Mouse (Mus musculus) hindbrain, embryonic 10.5 days (tissue): ENCODE results near the gene Gm43064. TPM values are rescaled to one million over a fixed set of nuclear protein-coding genes. Genes with fewer than 3 reads are reported as not detected.
"Not testable (repeated sequence)": the region's sequence is repeated elsewhere in the genome, so short reads cannot be mapped to it uniquely, and the experiment has no call there.

Source experiments
- DNase-seq: peaks from one replicate; pipeline ENCODE4 v3.0.0-alpha.2; 2017; ENCODE audit warnings: low spot score
- H3K27ac ChIP-seq: fragments of 300-500 bp; sonication (generic); 2 replicates; pipeline ENCODE4 v1.5.1; 2016; ENCODE audit warnings: mild to moderate bottlenecking, moderate library complexity
- H3K27me3 ChIP-seq: fragments of 300-500 bp; sonication (generic); 2 replicates; pipeline ENCODE4 v1.6.1; 2016; ENCODE audit warnings: mild to moderate bottlenecking; ENCODE audit not compliant: poor library complexity, insufficient read depth, severe bottlenecking
- H3K36me3 ChIP-seq: fragments of 300-500 bp; sonication (generic); 2 replicates; pipeline ENCODE4 v1.6.1; 2016; ENCODE audit warnings: mild to moderate bottlenecking, moderate library complexity
- H3K4me1 ChIP-seq: fragments of 300-500 bp; sonication (generic); replicated peaks from 2 replicates; pipeline ENCODE4 v1.6.1; 2016; ENCODE audit warnings: mild to moderate bottlenecking
- H3K4me3 ChIP-seq: fragments of 300-500 bp; sonication (generic); 2 replicates; pipeline ENCODE4 v1.5.1; 2016; ENCODE audit warnings: mild to moderate bottlenecking, moderate library complexity
- H3K9me3 ChIP-seq: fragments of 300-500 bp; sonication (generic); 2 replicates; pipeline ENCODE4 v1.6.1; 2016; ENCODE audit warnings: mild to moderate bottlenecking, moderate library complexity
- WGBS: fragments of 180-500 bp; shearing (Covaris S2); methylation state at CpG from one replicate; pipeline ENCODE4 v1.1.7; 2016; 5-methylcytosine and 5-hydroxymethylcytosine counted together
- polyA plus RNA-seq: library from polyadenylated mRNA; unstranded; fragments of >200 nt; fragmentation: Nextera tagmentation; extraction: Ambion mirVana; gene quantifications from 2 replicates; pipeline ENCODE4 v1.2.1, GENCODE M21; 2016

The Gm43064 gene
- polyA plus RNA-seq, 1 experiment from 2014 or later = 0.10 TPM

DNA sequence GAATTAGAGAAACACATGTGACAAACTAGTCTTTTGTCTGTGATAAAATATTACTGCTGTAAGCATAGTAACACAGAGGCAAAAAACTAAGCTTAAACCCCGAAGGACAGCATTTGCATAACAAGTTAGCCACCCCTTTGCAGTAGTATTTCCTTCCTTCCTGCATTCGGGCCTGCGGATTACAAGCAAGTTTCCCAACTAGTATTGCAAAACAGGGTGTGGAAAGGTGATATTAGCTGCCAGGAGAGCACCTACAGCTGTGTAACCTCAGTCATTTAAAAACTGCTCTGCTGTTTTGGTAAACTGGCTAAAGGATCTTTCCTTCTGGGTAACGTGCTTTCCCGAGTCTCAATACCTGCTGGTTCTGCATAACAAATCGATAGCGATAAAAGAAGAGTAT, 22.1 kb upstream of the Gm43064 start:
- no peak overlapping the region for H3K27ac ChIP-seq
- 67% methylated on average over 7 of the region's 7 CpGs for WGBS
- no peaks in the 10 kb centered on the region for H3K27me3 ChIP-seq
- peaks cover 23% of the 10 kb centered on the region for H3K4me1 ChIP-seq
- no peak for DNase-seq
- no peaks in the 10 kb centered on the region for H3K36me3 ChIP-seq
- no peaks in the 10 kb centered on the region for H3K9me3 ChIP-seq
- H3K4me3 ChIP-seq = no peak overlapping the region

GRCm38 (mm10) chr3:103789096-103789495, 20.3 kb upstream of the Gm43064 start:
- Histone ChIP-seq H3K9me3 (no peaks in the 10 kb centered on the region), H3K27me3 (no peaks in the 10 kb centered on the region), H3K4me3 (peak overlapping the region; percentile 94; the same call in 1 of the 2 replicates), H3K27ac (no peak overlapping the region), H3K4me1 (peaks cover 23% of the 10 kb centered on the region), H3K36me3 (no peaks in the 10 kb centered on the region)
- 87% methylated on average over 7 of the region's 7 CpGs for WGBS
- no peak for DNase-seq

DNA sequence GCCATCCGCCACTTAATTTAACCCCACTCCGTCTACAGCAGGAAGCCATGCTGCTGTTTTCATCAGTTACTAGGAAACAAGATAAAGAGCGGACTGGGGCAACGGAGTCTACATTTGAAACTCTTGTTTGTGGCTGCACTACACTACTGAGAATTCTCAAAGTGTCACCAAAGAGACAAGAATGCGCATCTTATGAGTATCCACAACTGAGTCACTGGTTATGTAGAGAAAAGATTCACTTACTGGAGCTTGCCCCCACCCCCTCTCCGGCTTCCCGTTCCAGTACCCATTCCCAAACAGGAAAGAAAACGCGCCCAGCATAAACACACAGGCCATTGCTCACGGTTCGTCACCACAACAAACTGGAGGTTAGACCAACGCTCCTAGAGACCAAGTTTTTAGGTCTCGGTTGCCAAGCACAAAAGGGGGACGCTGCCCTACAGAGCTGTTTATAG, 19.5 kb upstream of the Gm43064 start:
- 3% methylated on average over 14 of the region's 14 CpGs for WGBS
- Histone ChIP-seq H3K36me3 (no peaks in the 10 kb centered on the region), H3K27ac (peak overlapping the region; percentile 98), H3K4me1 (peaks cover 23% of the 10 kb centered on the region), H3K9me3 (no peaks in the 10 kb centered on the region), H3K4me3 (peak overlapping the region; percentile 94), H3K27me3 (no peaks in the 10 kb centered on the region)
- peak; percentile 43 for DNase-seq

DNA sequence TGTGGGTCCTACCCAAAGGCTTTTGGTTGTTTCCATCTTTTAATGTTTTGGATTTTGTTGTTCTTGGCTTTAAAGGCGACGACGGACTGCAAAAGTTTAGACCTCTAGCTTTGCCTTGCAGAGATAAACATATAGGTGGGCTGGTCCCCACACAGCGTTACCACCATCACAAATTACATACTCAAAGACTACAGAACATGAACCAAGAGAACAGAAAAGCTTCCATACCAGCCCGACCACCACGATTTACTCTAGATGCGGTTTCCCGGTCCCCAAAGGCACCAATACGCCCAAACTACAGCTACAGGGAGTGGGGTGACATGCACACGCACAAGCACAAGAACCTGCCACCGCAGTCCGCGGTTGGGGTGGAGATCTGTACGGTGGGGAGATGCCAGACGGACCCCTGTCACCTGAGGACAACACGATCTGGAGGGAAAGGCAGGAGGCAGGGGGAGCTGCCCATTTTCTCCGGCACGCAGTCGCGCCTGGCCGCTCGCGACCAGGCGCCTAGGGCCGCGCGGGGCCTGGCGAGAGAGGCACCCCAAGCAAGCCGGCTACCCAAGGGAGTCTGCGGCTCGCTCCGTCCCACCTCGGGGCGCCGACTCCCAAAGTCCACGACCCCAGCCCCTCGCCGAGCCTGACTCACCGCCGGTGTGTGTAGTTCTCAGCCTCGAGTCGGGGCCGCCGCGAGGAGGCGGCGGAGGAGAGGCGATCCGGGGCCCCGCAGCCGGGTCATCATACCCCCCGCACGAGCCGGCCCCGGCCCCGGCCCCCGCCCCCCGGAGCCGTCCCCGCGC, 18.8 kb upstream of the Gm43064 start:
- H3K27me3 ChIP-seq = no peaks in the 10 kb centered on the region
- under 1% methylated on average over 61 of the region's 61 CpGs for WGBS
- DNase-seq = no peak
- no peaks in the 10 kb centered on the region for H3K9me3 ChIP-seq
- H3K36me3 ChIP-seq = no peaks in the 10 kb centered on the region
- peak overlapping the region; percentile 94 for H3K4me3 ChIP-seq
- peaks cover 23% of the 10 kb centered on the region for H3K4me1 ChIP-seq
- H3K27ac ChIP-seq = peak overlapping the region; percentile 98

DNA sequence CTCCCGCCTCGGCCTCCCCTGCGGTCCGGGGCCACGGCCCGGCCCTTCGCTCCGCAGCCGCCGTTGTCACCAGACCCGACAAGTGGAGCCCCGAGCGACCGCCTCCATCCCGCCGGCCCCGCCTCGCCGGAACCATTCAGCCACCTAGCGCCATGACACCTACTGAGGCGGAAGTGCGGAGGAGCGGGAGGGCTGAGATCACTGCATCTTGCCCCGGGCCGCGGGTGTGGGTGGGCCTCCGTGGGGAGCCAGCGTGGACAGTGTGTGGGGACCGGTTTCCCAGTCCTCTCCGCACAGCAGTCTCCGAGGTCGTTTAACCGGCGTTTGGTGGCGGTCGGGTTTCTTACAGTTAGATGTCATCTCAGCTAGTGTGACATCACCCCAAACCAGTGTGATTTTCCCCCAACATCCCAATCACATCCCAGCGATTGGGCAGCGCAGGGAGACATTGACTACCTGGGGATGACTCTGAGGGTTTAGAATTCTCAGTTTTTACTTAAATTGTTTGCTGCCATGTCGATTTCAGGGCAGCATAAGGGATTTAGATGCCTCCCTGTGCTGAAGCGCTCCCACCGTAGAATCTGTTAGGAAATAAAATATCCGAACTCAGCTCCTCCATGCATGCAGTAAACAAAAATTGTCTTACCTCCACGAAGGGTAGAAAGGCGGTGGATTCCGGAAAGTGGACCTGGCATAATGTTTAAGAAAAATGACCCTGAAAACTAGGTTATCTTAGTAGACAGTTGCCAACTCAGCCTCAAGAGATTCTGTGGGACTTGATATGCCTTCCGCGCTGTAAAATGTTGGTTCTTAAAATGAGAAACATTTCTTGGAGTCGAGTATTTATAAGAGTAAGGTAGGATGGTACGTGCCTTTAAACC, 17.9 kb upstream of the Gm43064 start, which contains the start of gene Hipk1:
TSS of gene Hipk1 (minus strand) at position 334 of the 881 bp plus-strand sequence.
- peak; percentile 93 for DNase-seq
- Histone ChIP-seq H3K4me3 (peak within 1 kb of the TSS; percentile 94), H3K9me3 (no peaks in the 10 kb centered on the region), H3K27me3 (no peaks in the 10 kb centered on the region), H3K36me3 (no peaks in the 10 kb centered on the region), H3K27ac (peak within 1 kb of the TSS; percentile 98), H3K4me1 (peaks cover 23% of the 10 kb centered on the region)
- 11% methylated on average over 49 of the region's 49 CpGs for WGBS

DNA sequence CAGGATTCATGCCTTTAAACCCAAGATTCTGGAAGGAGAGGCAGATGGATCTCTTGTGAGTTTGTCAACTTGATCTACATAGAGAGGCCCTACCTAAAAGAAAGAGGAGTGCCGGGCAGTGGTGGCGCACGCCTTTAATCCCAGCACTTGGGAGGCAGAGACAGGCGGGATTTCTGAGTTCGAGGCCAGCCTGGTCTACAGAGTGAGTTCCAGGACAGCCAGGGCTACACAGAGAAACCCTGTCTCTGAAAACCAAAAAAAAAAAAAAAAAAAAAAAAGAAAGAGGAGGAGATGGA, 17.3 kb upstream of the Gm43064 start:
- not testable (repeated sequence) for DNase-seq, H3K36me3 ChIP-seq, H3K9me3 ChIP-seq, H3K27me3 ChIP-seq
- Histone ChIP-seq H3K27ac (0 out of 2 replicates have a peak overlapping the region, but pooled peaks have one; percentile 98), H3K4me1 (peaks cover 23% of the 10 kb centered on the region), H3K4me3 (peak overlapping the region; percentile 94)
- 81% methylated on average over 5 of the region's 5 CpGs for WGBS

- 80% methylated on average over 1 of the region's 1 CpGs for WGBS
- Histone ChIP-seq H3K36me3 (no peaks in the 10 kb centered on the region), H3K27me3 (no peaks in the 10 kb centered on the region), H3K4me1 (peaks cover 23% of the 10 kb centered on the region), H3K9me3 (no peaks in the 10 kb centered on the region), H3K4me3 (no peak overlapping the region), H3K27ac (no peak overlapping the region)
- DNase-seq = no peak
These were observed 16.8 kb upstream of the Gm43064 start for GRCm38 (mm10) chr3:103792566-103792965.

- H3K27ac ChIP-seq = no peak overlapping the region
- WGBS = 63% methylated on average over 2 of the region's 2 CpGs
- no peak overlapping the region for H3K4me3 ChIP-seq
- peaks cover 6% of the 10 kb centered on the region for H3K4me1 ChIP-seq
- no peak for DNase-seq
- H3K9me3 ChIP-seq = no peaks in the 10 kb centered on the region
- no peaks in the 10 kb centered on the region for H3K27me3 ChIP-seq
- peaks cover 7% of the 10 kb centered on the region; the same call in 1 of the 2 replicates for H3K36me3 ChIP-seq
These were observed 13.0 kb upstream of the Gm43064 start for GRCm38 (mm10) chr3:103796389-103796788.

GRCm38 (mm10) chr3:103799507-103799906, 9.9 kb upstream of the Gm43064 start:
- no peak for DNase-seq
- Histone ChIP-seq H3K9me3 (no peaks in the 10 kb centered on the region), H3K4me1 (peaks cover 4% of the 10 kb centered on the region; the same call in 1 of the 2 replicates), H3K27ac (no peak overlapping the region), H3K36me3 (peaks cover 38% of the 10 kb centered on the region), H3K4me3 (no peak overlapping the region), H3K27me3 (no peaks in the 10 kb centered on the region)
- 82% methylated on average over 2 of the region's 2 CpGs for WGBS

DNA sequence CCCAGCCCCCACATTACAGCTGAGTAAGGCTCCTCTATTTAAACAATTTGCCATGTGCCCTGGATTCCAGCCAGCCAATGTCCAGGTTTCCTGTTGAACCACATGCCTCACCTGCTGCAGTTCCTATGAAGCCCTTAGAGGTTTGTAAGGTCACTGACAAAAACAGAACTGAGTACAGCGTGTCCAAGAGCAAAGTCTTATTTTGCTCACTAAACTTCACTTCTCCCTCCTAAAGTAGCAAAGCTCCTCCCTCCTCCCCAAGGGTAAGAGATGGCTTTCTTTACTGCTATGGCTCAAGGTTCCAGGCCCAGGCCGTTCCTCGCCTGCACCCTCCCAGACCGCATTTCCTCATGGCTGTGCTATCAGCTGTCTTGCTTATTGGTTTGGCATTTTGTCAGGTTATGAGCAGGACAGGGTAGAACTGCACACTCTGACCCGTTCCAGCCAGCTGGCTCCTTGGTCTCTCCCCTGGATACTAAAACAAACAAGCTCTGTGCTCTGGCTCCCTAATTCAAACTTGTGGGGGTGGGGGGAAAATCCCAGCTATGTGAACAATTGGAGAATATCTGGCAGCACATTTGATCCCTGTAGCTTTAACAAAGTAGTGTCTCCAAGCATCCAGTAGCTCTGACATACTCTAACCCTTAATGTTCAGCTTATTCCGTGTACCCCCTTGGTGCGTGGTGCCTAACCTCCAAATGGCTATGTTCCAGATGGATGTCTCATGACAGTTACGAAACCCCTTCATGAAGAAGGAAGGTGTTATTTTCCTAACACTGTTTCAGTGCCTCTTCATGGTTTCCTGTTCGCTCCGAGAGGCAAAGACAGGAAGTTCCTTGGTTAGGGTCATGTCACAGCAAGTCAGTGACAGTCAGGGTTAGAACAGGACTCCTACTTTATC, 7.5 kb upstream of the Gm43064 start:
- WGBS = 77% methylated on average over 10 of the region's 10 CpGs
- no peaks in the 10 kb centered on the region for H3K9me3 ChIP-seq
- peaks cover 4% of the 10 kb centered on the region; the same call in 1 of the 2 replicates for H3K4me1 ChIP-seq
- H3K27ac ChIP-seq = peak overlapping the region; percentile 35; the same call in 1 of the 2 replicates
- H3K36me3 ChIP-seq = peaks cover 58% of the 10 kb centered on the region
- H3K4me3 ChIP-seq = no peak overlapping the region
- H3K27me3 ChIP-seq = no peaks in the 10 kb centered on the region
- no peak for DNase-seq

- no peak for DNase-seq
- Histone ChIP-seq H3K4me3 (no peak overlapping the region), H3K36me3 (peaks cover 65% of the 10 kb centered on the region), H3K4me1 (peaks cover 7% of the 10 kb centered on the region), H3K9me3 (no peaks in the 10 kb centered on the region), H3K27ac (no peak overlapping the region), H3K27me3 (no peaks in the 10 kb centered on the region)
- WGBS = 93% methylated on average over 8 of the region's 8 CpGs
These were observed 6.5 kb upstream of the Gm43064 start for GRCm38 (mm10) chr3:103802861-103803260.

- peaks cover 65% of the 10 kb centered on the region for H3K36me3 ChIP-seq
These were observed 3.7 kb upstream of the Gm43064 start for GRCm38 (mm10) chr3:103805671-103806070.

More at GRCm38 (mm10) chr3:103805671-103806070, 3.7 kb upstream of the Gm43064 start:
- no peak overlapping the region for H3K4me3 ChIP-seq
- WGBS = 92% methylated on average over 1 of the region's 1 CpGs
- no peaks in the 10 kb centered on the region for H3K9me3 ChIP-seq
- no peak for DNase-seq
- H3K27ac ChIP-seq = no peak overlapping the region
- no peaks in the 10 kb centered on the region for H3K27me3 ChIP-seq
- H3K4me1 ChIP-seq = peaks cover 24% of the 10 kb centered on the region
